Mouse (Mus musculus) thymus, postnatal 14 days (tissue): ENCODE data around the gene Coa6.

Experiments
- DNase-seq: peaks from one replicate; pipeline ENCODE4 v3.0.0; 2021

Coa6 gene

DNA sequence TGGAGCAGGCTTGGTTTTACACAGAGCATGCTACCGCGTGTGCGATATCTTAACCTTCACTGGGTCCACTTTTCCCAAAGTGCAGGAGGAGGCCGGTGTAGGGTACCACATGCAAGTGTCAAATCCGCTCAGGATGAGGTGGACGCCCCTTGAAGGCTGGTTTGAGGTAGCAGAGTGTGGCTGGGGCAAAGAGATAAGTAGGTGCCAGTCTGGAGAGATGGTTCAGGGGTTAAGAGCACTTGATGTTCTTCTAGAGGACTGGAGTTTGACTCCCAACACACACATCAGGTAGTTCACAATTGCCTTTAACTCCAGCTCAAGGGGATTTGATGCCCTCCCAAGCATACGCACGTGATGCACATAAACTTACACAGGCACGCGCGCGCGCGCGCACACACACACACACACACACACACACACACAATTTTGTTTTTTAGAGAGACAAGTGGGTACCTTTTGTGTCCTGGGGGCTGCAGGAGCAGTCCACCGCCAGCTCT, 51.5 kb downstream of the Coa6 start:
- peak; percentile 14 for DNase-seq

DNA sequence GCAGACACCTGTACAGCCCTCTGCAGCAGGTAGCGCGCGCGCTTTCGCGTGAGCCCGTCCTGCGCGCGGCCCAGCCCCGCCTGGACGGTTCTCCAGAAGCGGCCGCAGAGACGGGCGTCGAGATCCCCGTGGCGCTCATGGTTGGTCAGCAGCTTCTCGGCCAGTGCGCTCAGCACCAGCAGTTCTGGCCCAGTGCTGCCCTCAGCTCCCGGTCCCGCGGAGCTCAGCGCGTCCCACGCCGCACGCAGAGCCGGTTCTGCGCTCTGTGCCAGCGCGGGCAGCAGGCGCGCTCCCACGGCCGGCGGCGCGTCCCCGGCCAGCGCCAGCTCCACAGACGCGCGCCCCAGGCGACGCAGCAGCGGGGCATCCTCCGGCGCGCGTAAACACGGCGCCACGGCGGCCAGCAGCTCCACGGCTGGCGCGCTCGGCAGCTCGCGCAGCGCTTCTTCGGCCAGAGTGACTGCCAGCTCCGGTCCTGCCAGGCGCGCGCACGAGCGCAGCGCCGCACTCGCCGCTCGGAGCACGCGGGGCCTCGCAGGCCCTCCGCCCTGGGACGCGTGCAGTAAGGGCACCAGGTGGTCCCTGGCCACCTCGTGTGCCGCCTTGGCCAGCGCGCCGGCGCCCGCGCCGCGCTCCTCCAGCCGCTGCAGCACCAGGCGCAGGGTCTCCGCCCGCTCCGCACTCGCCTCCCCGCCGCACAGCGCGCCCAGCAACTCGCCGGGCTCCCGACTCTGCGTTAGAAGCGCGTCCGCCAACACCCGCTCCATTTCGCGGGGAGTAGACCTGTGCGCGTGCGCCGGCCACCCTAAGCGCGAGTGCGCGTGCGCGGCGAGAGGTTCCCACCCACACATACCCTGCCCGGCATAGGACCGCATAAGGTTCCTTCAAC, 52.2 kb downstream of the Coa6 start, which contains the start of gene Tarbp1:
TSS of gene Tarbp1 (minus strand) at position 767 of the 889 bp plus-strand sequence.
- peak; percentile 95 for DNase-seq
